Mouse (Mus musculus) layer of hippocampus, adult 9-11 months (tissue): ENCODE results near the gene Rbfox1.

Source experiments
- DNase-seq: peaks from one replicate; pipeline ENCODE4 v3.0.0; 2022

The Rbfox1 gene

GRCm38 (mm10) chr16:5997136-5997535 lies 112.0 kb downstream of the Rbfox1 start:
- DNase-seq, result peak; percentile 33

- DNase-seq, result no peak
Observed at GRCm38 (mm10) chr16:5997651-5998050, 112.5 kb downstream of the Rbfox1 start.

- no peak for DNase-seq
Observed at GRCm38 (mm10) chr16:6000016-6000415, 114.9 kb downstream of the Rbfox1 start.

- DNase-seq, result no peak
Observed at GRCm38 (mm10) chr16:6006996-6007395, 121.8 kb downstream of the Rbfox1 start.

- DNase-seq, result no peak
Observed at GRCm38 (mm10) chr16:6012853-6013252, 127.7 kb downstream of the Rbfox1 start.

- peak; percentile 84 for DNase-seq
Observed at GRCm38 (mm10) chr16:6018639-6019038, 133.5 kb downstream of the Rbfox1 start.

GRCm38 (mm10) chr16:6019361-6019760 lies 134.2 kb downstream of the Rbfox1 start:
- DNase-seq, result no peak

GRCm38 (mm10) chr16:6031280-6031679 lies 146.1 kb downstream of the Rbfox1 start:
- no peak for DNase-seq

GRCm38 (mm10) chr16:6032563-6032962 lies 147.4 kb downstream of the Rbfox1 start:
- DNase-seq, result no peak

GRCm38 (mm10) chr16:6034876-6035275 lies 149.7 kb downstream of the Rbfox1 start:
- DNase-seq, result no peak

GRCm38 (mm10) chr16:6037009-6037408 lies 151.9 kb downstream of the Rbfox1 start:
- peak; percentile 28 for DNase-seq

GRCm38 (mm10) chr16:6042766-6043165 lies 157.6 kb downstream of the Rbfox1 start:
- peak; percentile 54 for DNase-seq

GRCm38 (mm10) chr16:6048601-6049000 lies 163.4 kb downstream of the Rbfox1 start:
- no peak for DNase-seq

- no peak for DNase-seq
Observed at GRCm38 (mm10) chr16:6062495-6062894, 177.3 kb downstream of the Rbfox1 start.

- DNase-seq, result no peak
Observed at GRCm38 (mm10) chr16:6065481-6065880, 180.3 kb downstream of the Rbfox1 start.

- no peak for DNase-seq
Observed at GRCm38 (mm10) chr16:6075442-6076050, 190.4 kb downstream of the Rbfox1 start.

GRCm38 (mm10) chr16:6079017-6079416 lies 193.9 kb downstream of the Rbfox1 start:
- DNase-seq, result no peak

GRCm38 (mm10) chr16:6084701-6085365 lies 199.7 kb downstream of the Rbfox1 start:
- peak; percentile 80 for DNase-seq

- DNase-seq, result no peak
Observed at GRCm38 (mm10) chr16:6086200-6086599, 201.0 kb downstream of the Rbfox1 start.

GRCm38 (mm10) chr16:6091326-6092123 lies 206.4 kb downstream of the Rbfox1 start:
- no peak for DNase-seq

- DNase-seq, result no peak
Observed at GRCm38 (mm10) chr16:6095604-6096372, 210.6 kb downstream of the Rbfox1 start.

GRCm38 (mm10) chr16:6097244-6098040 lies 212.3 kb downstream of the Rbfox1 start:
- DNase-seq, result no peak
